Mouse (Mus musculus): Measurements from ENCODE around the gene Jund.

- no peak for TF ChIP-seq CTCF (IDR thresholded peaks at IDR 0.05; ENCODE audit: control insufficient read depth, insufficient read depth, insufficient read length)
- no peak for TF ChIP-seq MAX (IDR thresholded peaks at IDR 0.05)
Observed at GRCm38 (mm10) chr8:70729808-70730475, 31.2 kb downstream of the Jund start.
